Mouse (Mus musculus): ENCODE data around the gene Cox7a1.

DNA sequence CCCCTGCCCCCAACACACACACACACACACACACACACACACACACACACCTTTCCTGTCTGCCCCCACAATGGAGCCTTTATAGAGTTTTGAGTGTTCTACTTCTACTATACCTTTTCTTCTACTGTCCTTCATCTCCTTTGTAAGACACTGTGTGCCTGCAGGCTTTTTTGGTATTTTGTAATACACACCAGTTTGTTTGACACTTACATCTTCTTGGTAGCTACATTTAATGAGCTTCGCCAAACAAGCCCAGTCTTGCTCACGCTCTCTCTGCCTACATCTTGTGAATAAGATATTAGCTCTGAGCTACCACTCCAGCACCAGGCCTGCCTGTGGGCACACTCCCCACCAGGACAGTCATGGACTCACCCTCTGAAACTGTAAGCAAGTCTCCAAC lies 19.2 kb upstream of the Cox7a1 start:
- no peak for TF ChIP-seq CTCF (IDR thresholded peaks at IDR 0.05; ENCODE audit: borderline replicate concordance, control insufficient read depth, extremely low read depth, insufficient read depth, low read length, poor library complexity)
- no peak for TF ChIP-seq POLR2A (IDR thresholded peaks at IDR 0.05; ENCODE audit: control insufficient read depth, extremely low read depth, insufficient read depth, low read length, poor library complexity)

Data from thymus, adult 2 months (tissue).